Mouse (Mus musculus) skeletal muscle tissue, adult 2 months (tissue): ENCODE data around the gene Hnrnpa2b1.

Experiments used
- DNase-seq: peaks from one replicate; pipeline ENCODE4 v3.0.0-alpha.2; 2012; ENCODE audit warnings: low read depth, low spot score

Gene Hnrnpa2b1

GRCm38 (mm10) chr6:51417306-51417936 is 52.3 kb downstream of the Hnrnpa2b1 start:
- DNase-seq = no peak

GRCm38 (mm10) chr6:51416433-51416832 is 53.3 kb downstream of the Hnrnpa2b1 start:
- no peak for DNase-seq
